Mouse (Mus musculus) embryonic facial prominence, embryonic 11.5 days (tissue): ENCODE measurements around the gene Pla2g4b. TPM values are rescaled to one million over a fixed set of nuclear protein-coding genes. Genes with fewer than 3 reads are reported as not detected.
A peak's percentile ranks its signal among the peaks of the same experiment; 100 is the strongest.

ENCODE experiments used
- ATAC-seq: fragments of 200-750 bp; cut with Nextera tagmentation; replicated peaks from 2 replicates; pipeline ENCODE4 v1.8.0; 2017; ENCODE audit warnings: low read depth; ENCODE audit not compliant: insufficient number of reproducible peaks, low FRiP score, low TSS enrichment
- DNase-seq: peaks from one replicate; pipeline ENCODE4 v3.0.0-alpha.2; 2015; ENCODE audit warnings: low spot score
- H3K27ac ChIP-seq: fragments of 300-500 bp; sonication (generic); replicated peaks from 2 replicates; pipeline ENCODE4 v1.5.1; 2014; ENCODE audit warnings: mild to moderate bottlenecking, low read depth, low read length, control low read depth
- H3K27me3 ChIP-seq: fragments of 300-500 bp; sonication (generic); 2 replicates; pipeline ENCODE4 v1.6.1; 2014; ENCODE audit warnings: mild to moderate bottlenecking, low read length, moderate library complexity, mixed read lengths; ENCODE audit not compliant: control insufficient read depth, insufficient read depth
- H3K36me3 ChIP-seq: fragments of 300-500 bp; sonication (generic); replicated peaks from 2 replicates; pipeline ENCODE4 v1.6.1; 2014; ENCODE audit warnings: low read depth, mild to moderate bottlenecking, low read length, moderate library complexity, mixed read lengths; ENCODE audit not compliant: control insufficient read depth, insufficient read depth
- H3K4me1 ChIP-seq: fragments of 300-500 bp; sonication (generic); 2 replicates; pipeline ENCODE4 v1.6.1; 2014; ENCODE audit warnings: low read length, mixed read lengths; ENCODE audit not compliant: control insufficient read depth, insufficient read depth
- H3K4me2 ChIP-seq: fragments of 300-500 bp; sonication (generic); 2 replicates; pipeline ENCODE4 v1.6.1; 2014; ENCODE audit warnings: low read depth, mild to moderate bottlenecking, control low read depth, low read length, moderate library complexity
- H3K4me3 ChIP-seq: fragments of 300-500 bp; sonication (generic); 2 replicates; pipeline ENCODE4 v1.5.1; 2014; ENCODE audit warnings: low read depth, low read length, control low read depth
- H3K9ac ChIP-seq: fragments of 300-500 bp; sonication (generic); replicated peaks from 2 replicates; pipeline ENCODE4 v1.6.1; 2014; ENCODE audit warnings: mild to moderate bottlenecking, control low read depth, low read length
- H3K9me3 ChIP-seq: fragments of 300-500 bp; sonication (generic); replicated peaks from 2 replicates; pipeline ENCODE4 v1.6.1; 2016; ENCODE audit warnings: mild to moderate bottlenecking, low read length, inconsistent platforms, mixed read lengths; ENCODE audit not compliant: control insufficient read depth
- WGBS: fragments of 180-500 bp; shearing (Covaris S2); extraction: QIAGEN DNeasy Blood & Tissue Kit; methylation state at CpG from one replicate; pipeline ENCODE4 v1.1.7; 2014; 5-methylcytosine and 5-hydroxymethylcytosine counted together
- polyA plus RNA-seq: library from polyadenylated mRNA; unstranded; fragments of >200 nt; fragmentation: Nextera tagmentation; extraction: Ambion mirVana; gene quantifications from 2 replicates; pipeline ENCODE4 v1.2.1, GENCODE M21; 2014

The Pla2g4b gene
- polyA plus RNA-seq, 1 experiment from 2014 or later: 0.88 TPM

GRCm38 (mm10) chr2:120074096-120074495, 40.9 kb downstream of the Pla2g4b start:
- 84% methylated on average over 4 of the region's 4 CpGs for WGBS

GRCm38 (mm10) chr2:120076076-120076705, 43.0 kb downstream of the Pla2g4b start:
- 1% methylated on average over 36 of the region's 36 CpGs for WGBS
- peak; percentile 74 for DNase-seq

More at GRCm38 (mm10) chr2:120074096-120074495, 40.9 kb downstream of the Pla2g4b start:
- no peak overlapping the region for H3K9ac ChIP-seq
- no peak overlapping the region for H3K4me3 ChIP-seq
- H3K27me3 ChIP-seq: peaks cover 17% of the 10 kb centered on the region
- H3K4me2 ChIP-seq: no peak overlapping the region
- peaks cover 6% of the 10 kb centered on the region for H3K4me1 ChIP-seq
- no peak overlapping the region for H3K27ac ChIP-seq
- ATAC-seq (no peak), DNase-seq (no peak)
- no peaks in the 10 kb centered on the region for H3K9me3 ChIP-seq
- no peaks in the 10 kb centered on the region for H3K36me3 ChIP-seq

DNA sequence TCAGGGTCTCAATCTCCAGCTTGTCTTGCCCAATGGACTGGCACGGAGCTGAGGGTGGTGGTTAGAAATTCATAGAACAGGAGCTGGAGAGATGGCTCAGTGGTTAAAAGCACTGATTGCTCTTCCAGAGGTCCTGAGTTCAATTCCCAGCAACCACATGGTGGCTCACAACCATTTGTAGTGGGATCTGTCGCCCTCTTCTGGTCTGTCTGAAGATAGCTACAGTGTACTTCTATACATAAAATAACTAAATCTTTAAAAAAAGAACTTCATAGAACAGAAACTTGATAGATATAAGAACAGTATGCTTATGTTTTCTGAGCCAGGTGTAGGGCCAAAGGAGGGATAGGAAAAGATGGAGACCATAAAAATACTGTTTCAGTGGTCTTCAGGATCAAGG, 49.2 kb downstream of the Pla2g4b start:
- Histone ChIP-seq H3K27me3 (peaks cover 1% of the 10 kb centered on the region; the same call in 1 of the 2 replicates), H3K27ac (no peak overlapping the region), H3K9me3 (no peaks in the 10 kb centered on the region), H3K4me3 (no peak overlapping the region), H3K4me1 (no peaks in the 10 kb centered on the region), H3K9ac (no peak overlapping the region), H3K36me3 (no peaks in the 10 kb centered on the region), H3K4me2 (no peak overlapping the region)
- ATAC-seq (no peak), DNase-seq (no peak)
- WGBS: 65% methylated on average over 2 of the region's 2 CpGs

More at GRCm38 (mm10) chr2:120076076-120076705, 43.0 kb downstream of the Pla2g4b start:
- Histone ChIP-seq H3K36me3 (no peaks in the 10 kb centered on the region), H3K4me1 (peaks cover 6% of the 10 kb centered on the region; the same call in 1 of the 2 replicates), H3K27me3 (peaks cover 17% of the 10 kb centered on the region), H3K9ac (0 out of 2 replicates have a peak overlapping the region, but pooled peaks have one; percentile 9), H3K27ac (no peak overlapping the region), H3K4me3 (peak overlapping the region; percentile 30), H3K4me2 (peak overlapping the region; percentile 67), H3K9me3 (no peaks in the 10 kb centered on the region)
- peak; percentile 34; the same call in 1 of the 2 replicates for ATAC-seq

GRCm38 (mm10) chr2:120084593-120085361, 51.6 kb downstream of the Pla2g4b start:
- H3K27me3 ChIP-seq: no peaks in the 10 kb centered on the region
- no peak for DNase-seq
- no peak for ATAC-seq
- H3K9ac ChIP-seq: no peak overlapping the region
- WGBS: 80% methylated on average over 14 of the region's 14 CpGs
- H3K9me3 ChIP-seq: no peaks in the 10 kb centered on the region
- no peaks in the 10 kb centered on the region for H3K36me3 ChIP-seq
- H3K4me2 ChIP-seq: no peak overlapping the region
- no peak overlapping the region for H3K27ac ChIP-seq
- no peak overlapping the region for H3K4me3 ChIP-seq
- H3K4me1 ChIP-seq: no peaks in the 10 kb centered on the region

DNA sequence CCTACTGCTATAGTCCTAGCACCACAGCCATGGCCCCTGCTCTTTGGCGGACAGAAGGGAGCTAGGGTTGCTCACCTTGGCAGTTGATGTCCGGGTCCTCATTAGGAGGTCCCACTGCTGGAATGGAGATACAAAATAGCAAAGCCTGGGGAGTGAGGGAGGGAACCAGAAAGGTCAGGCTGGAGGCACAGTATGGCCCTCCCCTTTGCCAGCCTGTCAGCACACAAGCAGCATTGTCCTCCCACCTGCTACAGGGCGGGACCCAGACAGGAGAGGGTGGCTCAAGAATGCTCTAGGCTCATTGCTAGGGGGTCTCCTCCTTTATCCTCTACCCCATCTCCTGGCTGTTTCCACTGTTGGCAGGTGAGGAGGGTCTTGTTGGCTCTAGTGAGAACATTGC, 52.8 kb downstream of the Pla2g4b start:
- H3K9me3 ChIP-seq: no peaks in the 10 kb centered on the region

GRCm38 (mm10) chr2:120087391-120087790, 54.2 kb downstream of the Pla2g4b start:
- DNase-seq (no peak), ATAC-seq (no peak)
- H3K4me2 ChIP-seq: no peak overlapping the region
- H3K9me3 ChIP-seq: no peaks in the 10 kb centered on the region
- no peaks in the 10 kb centered on the region for H3K4me1 ChIP-seq
- 83% methylated on average over 3 of the region's 3 CpGs for WGBS
- H3K9ac ChIP-seq: no peak overlapping the region
- no peaks in the 10 kb centered on the region for H3K27me3 ChIP-seq
- no peak overlapping the region for H3K27ac ChIP-seq
- H3K4me3 ChIP-seq: no peak overlapping the region
- no peaks in the 10 kb centered on the region for H3K36me3 ChIP-seq

More for the DNA sequence above, 52.8 kb downstream of the Pla2g4b start:
- Histone ChIP-seq H3K9ac (no peak overlapping the region), H3K27ac (no peak overlapping the region), H3K36me3 (no peaks in the 10 kb centered on the region), H3K4me1 (no peaks in the 10 kb centered on the region), H3K4me2 (no peak overlapping the region), H3K27me3 (no peaks in the 10 kb centered on the region), H3K4me3 (no peak overlapping the region)
- ATAC-seq (no peak), DNase-seq (no peak)
- 93% methylated on average over 3 of the region's 3 CpGs for WGBS

GRCm38 (mm10) chr2:120087897-120088296, 54.7 kb downstream of the Pla2g4b start:
- Histone ChIP-seq H3K36me3 (no peaks in the 10 kb centered on the region), H3K4me3 (no peak overlapping the region), H3K27me3 (no peaks in the 10 kb centered on the region), H3K9ac (no peak overlapping the region), H3K4me1 (no peaks in the 10 kb centered on the region), H3K9me3 (no peaks in the 10 kb centered on the region), H3K4me2 (no peak overlapping the region), H3K27ac (no peak overlapping the region)
- WGBS: 89% methylated on average over 2 of the region's 2 CpGs
- no peak for DNase-seq
- no peak for ATAC-seq

- no peak for ATAC-seq
- H3K4me2 ChIP-seq: no peak overlapping the region
- H3K27ac ChIP-seq: no peak overlapping the region
- H3K36me3 ChIP-seq: no peaks in the 10 kb centered on the region
- no peak overlapping the region for H3K4me3 ChIP-seq
- no peak overlapping the region for H3K9ac ChIP-seq
- DNase-seq: no peak
- WGBS: 92% methylated on average over 17 of the region's 17 CpGs
- no peaks in the 10 kb centered on the region for H3K9me3 ChIP-seq
- no peaks in the 10 kb centered on the region for H3K27me3 ChIP-seq
- no peaks in the 10 kb centered on the region for H3K4me1 ChIP-seq
Measured at GRCm38 (mm10) chr2:120090979-120091378, 57.8 kb downstream of the Pla2g4b start.
